Mouse (Mus musculus) liver, embryonic 14.5 days (tissue): Measurements from ENCODE around the gene Agtpbp1. TPM values are rescaled to one million over a fixed set of nuclear protein-coding genes. Genes with fewer than 3 reads are reported as not detected.

Source experiments
- ATAC-seq: fragments of 200-750 bp; cut with Nextera tagmentation; 2 replicates; pipeline ENCODE4 v1.8.0; 2017; ENCODE audit warnings: moderate number of reproducible peaks, mild to moderate bottlenecking, moderate library complexity; ENCODE audit not compliant: insufficient read depth
- DNase-seq, 3 experiments: peaks; one replicate each; pipeline ENCODE4 v3.0.0-alpha.2; 2012 to 2013; ENCODE audit warnings: low read depth in 3 of 3, low spot score in 3 of 3
- H3K27ac ChIP-seq: fragments of 300-500 bp; sonication (generic); 2 replicates; pipeline ENCODE4 v1.5.1; 2014; ENCODE audit warnings: moderate library complexity, mild to moderate bottlenecking, control low read depth, inconsistent platforms
- H3K27me3 ChIP-seq: fragments of 300-500 bp; sonication (generic); 2 replicates; pipeline ENCODE4 v1.6.1; 2014; ENCODE audit warnings: mild to moderate bottlenecking, low read length, moderate library complexity; ENCODE audit not compliant: control insufficient read depth, insufficient read depth
- H3K36me3 ChIP-seq: fragments of 300-500 bp; sonication (generic); replicated peaks from 2 replicates; pipeline ENCODE4 v1.6.1; 2014; ENCODE audit warnings: low read depth; ENCODE audit not compliant: control insufficient read depth, insufficient read depth
- H3K4me1 ChIP-seq, 2 experiments: fragments of 200-500 bp in 1 of 2; fragments of 300-500 bp in 1 of 2; sonication (generic) in 1 of 2; replicated peaks; 2 replicates each; pipeline ENCODE4 v1.6.1; 2012 to 2014; ENCODE audit warnings: antibody characterized with exemption in 1 of 2, inconsistent platforms in 1 of 2, low read length in 1 of 2; ENCODE audit not compliant: control insufficient read depth in 2 of 2, insufficient read depth in 2 of 2
- H3K4me2 ChIP-seq: fragments of 300-500 bp; sonication (generic); 2 replicates; pipeline ENCODE4 v1.6.1; 2014; ENCODE audit warnings: low read depth, mild to moderate bottlenecking, control low read depth, moderate library complexity
- H3K4me3 ChIP-seq, 2 experiments: fragments of 200-500 bp in 1 of 2; fragments of 300-500 bp in 1 of 2; sonication (generic) in 1 of 2; 2 replicates each; pipeline ENCODE4 v1.5.1; 2012 to 2014; ENCODE audit warnings: low read depth in 2 of 2, low read length in 2 of 2, mild to moderate bottlenecking in 2 of 2, control low read depth in 1 of 2, inconsistent platforms in 1 of 2, moderate library complexity in 1 of 2; ENCODE audit not compliant: insufficient read depth in 1 of 2
- H3K9ac ChIP-seq: fragments of 300-500 bp; sonication (generic); replicated peaks from 2 replicates; pipeline ENCODE4 v1.6.1; 2014; ENCODE audit warnings: mild to moderate bottlenecking, control low read depth, moderate library complexity
- H3K9me3 ChIP-seq: fragments of 300-500 bp; sonication (generic); 2 replicates; pipeline ENCODE4 v1.6.1; 2016; ENCODE audit warnings: low read length, mixed read lengths; ENCODE audit not compliant: control insufficient read depth
- CTCF ChIP-seq: IDR thresholded peaks from 2 replicates; pipeline ENCODE4 v1.5.1; 2016; ENCODE audit warnings: antibody characterized with exemption, low read depth, control low read depth
- EP300 ChIP-seq: IDR thresholded peaks from 2 replicates; pipeline ENCODE4 v1.6.1; 2016; ENCODE audit warnings: antibody characterized with exemption, low read depth
- WGBS: fragments of 180-500 bp; shearing (Covaris S2); extraction: QIAGEN DNeasy Blood & Tissue Kit; methylation state at CpG from one replicate; pipeline ENCODE4 v1.1.7; 2014; ENCODE audit not compliant: insufficient replicate concordance; 5-methylcytosine and 5-hydroxymethylcytosine counted together
- polyA plus RNA-seq, 2 experiments: library from polyadenylated mRNA; depleted of rRNA in 1 of 2; stranded (reverse) in 1 of 2; unstranded in 1 of 2; fragments of >200 nt; fragmentation: Nextera tagmentation in 1 of 2; extraction: Ambion mirVana in 1 of 2; gene quantifications; 2 replicates each; pipeline versions ENCODE4 v1.2.1 to v1.2.3; 2012 to 2014

Agtpbp1 gene
- polyA plus RNA-seq, 2 experiments: 4.8 to 10.3 TPM

GRCm38 (mm10) chr13:59542411-59542810, 42.6 kb downstream of the Agtpbp1 start:
- ATAC-seq (no peak), DNase-seq (no peak)
- H3K4me3 ChIP-seq: no peak overlapping the region
- peaks cover 2 to 3% of the 10 kb centered on the region in 2 experiments; a peak in 3 of 4 replicates for H3K4me1 ChIP-seq
- no peaks in the 10 kb centered on the region for H3K9me3 ChIP-seq
- no peaks in the 10 kb centered on the region for H3K27me3 ChIP-seq
- WGBS: 77% methylated on average over 10 of the region's 10 CpGs
- H3K36me3 ChIP-seq: no peaks in the 10 kb centered on the region; the same call in 1 of the 2 replicates
- H3K9ac ChIP-seq: no peak overlapping the region
- TF ChIP-seq EP300: no peak
- no peak for TF ChIP-seq CTCF
- H3K4me2 ChIP-seq: no peak overlapping the region
- H3K27ac ChIP-seq: no peak overlapping the region

- Histone ChIP-seq H3K27me3 (no peaks in the 10 kb centered on the region), H3K36me3 (no peaks in the 10 kb centered on the region; the same call in 1 of the 2 replicates), H3K4me2 (no peak overlapping the region), H3K9ac (no peak overlapping the region), H3K27ac (no peak overlapping the region), H3K4me1 (peaks cover 1 to 3% of the 10 kb centered on the region in 2 experiments; a peak in 1 of 4 replicates), H3K4me3 (no peak overlapping the region), H3K9me3 (no peaks in the 10 kb centered on the region)
- DNase-seq (no peak), ATAC-seq (no peak)
- TF ChIP-seq CTCF (no peak), EP300 (no peak)
- WGBS: 74% methylated on average over 5 of the region's 5 CpGs
These were observed 45.0 kb downstream of the Agtpbp1 start for GRCm38 (mm10) chr13:59540030-59540429.

GRCm38 (mm10) chr13:59538661-59539060, 46.4 kb downstream of the Agtpbp1 start:
- Histone ChIP-seq H3K4me1 (no peaks in the 10 kb centered on the region; a peak in 1 of 4 replicates), H3K9ac (no peak overlapping the region), H3K9me3 (no peaks in the 10 kb centered on the region), H3K36me3 (no peaks in the 10 kb centered on the region; the same call in 1 of the 2 replicates), H3K4me2 (no peak overlapping the region), H3K4me3 (no peak overlapping the region), H3K27ac (no peak overlapping the region), H3K27me3 (no peaks in the 10 kb centered on the region)
- TF ChIP-seq CTCF (no peak), EP300 (no peak)
- ATAC-seq (no peak), DNase-seq (no peak)
- WGBS: 83% methylated on average over 5 of the region's 5 CpGs

- ATAC-seq: no peak
These were observed 48.4 kb downstream of the Agtpbp1 start for GRCm38 (mm10) chr13:59536631-59537030.

GRCm38 (mm10) chr13:59535746-59536145, 49.3 kb downstream of the Agtpbp1 start:
- H3K36me3 ChIP-seq: no peaks in the 10 kb centered on the region; the same call in none of the 2 replicates
- no peak overlapping the region for H3K27ac ChIP-seq
- H3K9ac ChIP-seq: no peak overlapping the region
- no peak overlapping the region for H3K4me2 ChIP-seq
- DNase-seq (no peak), ATAC-seq (no peak)
- H3K4me1 ChIP-seq: no peaks in the 10 kb centered on the region
- TF ChIP-seq CTCF: no peak
- TF ChIP-seq EP300: no peak
- no peaks in the 10 kb centered on the region for H3K9me3 ChIP-seq
- no peak overlapping the region for H3K4me3 ChIP-seq
- WGBS: 79% methylated on average over 6 of the region's 6 CpGs
- no peaks in the 10 kb centered on the region for H3K27me3 ChIP-seq

More at GRCm38 (mm10) chr13:59536631-59537030, 48.4 kb downstream of the Agtpbp1 start:
- Histone ChIP-seq H3K27me3 (no peaks in the 10 kb centered on the region), H3K4me3 (no peak overlapping the region), H3K9me3 (no peaks in the 10 kb centered on the region), H3K36me3 (no peaks in the 10 kb centered on the region; the same call in none of the 2 replicates), H3K4me2 (no peak overlapping the region), H3K9ac (no peak overlapping the region), H3K27ac (no peak overlapping the region), H3K4me1 (no peaks in the 10 kb centered on the region)
- DNase-seq: no peak
- TF ChIP-seq EP300: no peak
- TF ChIP-seq CTCF: no peak
- 62% methylated on average over 2 of the region's 2 CpGs for WGBS
